Mouse (Mus musculus) ovary, adult 18-20 months (tissue): Measurements from ENCODE around the gene Riox1.
"Not testable (repeated sequence)": the region's sequence is repeated elsewhere in the genome, so short reads cannot be mapped to it uniquely, and the experiment has no call there.

Source experiments
- DNase-seq: peaks from one replicate; pipeline ENCODE4 v3.0.0; 2022; ENCODE audit warnings: low spot score, mixed read lengths

Gene Riox1

DNA sequence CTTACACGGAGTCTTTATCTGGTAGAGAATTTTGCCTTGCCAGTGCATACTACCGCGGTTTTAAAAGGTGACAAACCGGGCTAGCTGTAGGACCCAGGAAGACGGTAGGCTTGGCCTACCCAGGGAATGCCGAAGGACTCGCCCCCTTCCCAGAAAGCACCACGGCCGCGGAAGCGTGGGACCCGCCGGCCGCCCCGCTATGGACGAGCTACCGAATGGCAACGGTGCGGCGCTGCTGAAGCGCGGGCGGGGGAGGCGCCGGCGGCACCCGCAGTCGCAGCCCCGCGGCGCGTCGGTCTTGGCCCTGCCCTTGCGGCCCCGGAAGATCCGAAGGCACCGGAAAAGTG is at the start of gene Riox1:
Riox1 (plus strand) TSS at position 116 of the 347 bp plus-strand sequence.
- DNase-seq: peak; percentile 79

DNA sequence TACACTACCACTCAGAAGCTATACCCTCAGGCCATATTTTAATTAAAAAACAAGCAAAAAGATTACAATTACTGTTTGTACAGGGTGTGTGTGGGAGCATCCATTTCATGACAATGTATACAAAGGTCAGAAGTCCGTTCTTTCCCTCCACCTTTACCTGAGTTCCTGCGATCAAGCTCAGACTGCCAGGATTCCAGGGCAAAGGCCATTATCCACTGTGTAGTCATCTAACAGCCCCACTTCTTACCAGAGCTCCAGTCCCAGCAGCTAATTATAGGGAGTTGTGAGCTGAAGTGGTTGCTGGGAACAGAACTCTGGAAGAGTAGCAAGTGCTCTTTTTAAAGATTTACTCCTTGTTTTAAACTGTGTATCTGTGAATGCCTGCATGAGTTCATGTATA is 40.0 kb upstream of the Riox1 start:
- DNase-seq: no peak

DNA sequence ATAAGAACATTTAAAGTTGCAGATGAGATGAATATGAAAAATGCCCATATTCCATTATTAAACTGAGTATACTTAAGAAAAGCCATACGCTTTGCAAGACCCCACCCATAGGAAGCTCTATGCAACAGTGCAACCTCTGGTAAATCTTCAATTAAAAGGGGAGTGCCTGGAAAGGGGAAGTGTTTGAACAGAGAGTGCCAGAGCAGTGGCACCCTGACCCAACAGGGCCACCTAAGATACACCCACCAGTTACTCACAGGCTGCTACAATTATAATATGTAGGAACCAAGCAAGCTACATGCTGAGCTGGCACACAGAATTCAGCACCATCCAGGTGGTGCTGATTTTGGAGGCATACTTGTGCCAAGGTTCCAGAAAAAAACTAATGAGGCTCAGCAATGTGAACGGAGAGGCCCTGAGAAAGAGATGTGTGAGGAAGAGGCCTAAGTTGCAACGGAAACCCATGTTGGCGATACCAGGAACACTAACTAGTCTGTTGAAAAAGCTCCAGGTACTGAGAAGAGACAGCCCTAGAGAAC is 36.1 kb upstream of the Riox1 start:
- no peak for DNase-seq

DNA sequence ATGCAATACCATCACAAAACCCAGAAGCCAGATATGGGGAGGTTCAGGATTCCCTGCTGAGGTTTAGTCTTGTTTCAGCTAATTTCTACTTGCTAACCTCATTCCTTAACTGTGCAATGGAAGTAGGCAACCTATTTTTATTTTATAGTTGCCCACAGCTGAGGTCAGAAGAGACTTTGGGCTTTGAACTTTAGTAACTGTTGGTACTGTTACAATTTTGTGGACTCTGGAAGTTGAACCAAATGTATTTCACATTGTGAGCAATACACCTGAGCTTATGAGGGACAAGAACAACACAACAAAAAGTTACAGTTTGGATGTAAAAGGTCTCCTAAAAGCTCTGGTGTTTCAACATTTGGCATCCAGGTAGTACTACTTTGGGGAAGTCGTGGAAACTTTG is 35.6 kb upstream of the Riox1 start:
- DNase-seq: no peak

DNA sequence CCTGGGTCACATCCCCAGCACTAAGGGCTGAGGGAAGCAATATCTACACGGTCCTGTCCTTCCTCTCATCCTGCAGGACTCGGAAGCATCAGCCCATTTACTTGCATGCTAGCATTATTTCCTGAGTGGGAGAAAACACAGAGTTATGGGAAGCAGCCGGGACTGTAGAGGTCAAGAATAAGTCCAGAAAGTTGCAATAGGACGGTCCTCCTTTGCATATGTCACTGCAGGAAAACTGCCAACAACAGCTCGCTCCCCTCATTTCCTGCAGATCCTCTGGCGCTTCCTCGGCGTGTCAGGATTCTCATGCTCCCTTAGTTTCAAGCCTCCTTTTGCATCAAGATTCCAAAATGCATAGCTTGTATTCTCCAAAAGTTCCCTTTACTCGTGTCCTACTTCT is 33.5 kb upstream of the Riox1 start:
- DNase-seq: no peak

DNA sequence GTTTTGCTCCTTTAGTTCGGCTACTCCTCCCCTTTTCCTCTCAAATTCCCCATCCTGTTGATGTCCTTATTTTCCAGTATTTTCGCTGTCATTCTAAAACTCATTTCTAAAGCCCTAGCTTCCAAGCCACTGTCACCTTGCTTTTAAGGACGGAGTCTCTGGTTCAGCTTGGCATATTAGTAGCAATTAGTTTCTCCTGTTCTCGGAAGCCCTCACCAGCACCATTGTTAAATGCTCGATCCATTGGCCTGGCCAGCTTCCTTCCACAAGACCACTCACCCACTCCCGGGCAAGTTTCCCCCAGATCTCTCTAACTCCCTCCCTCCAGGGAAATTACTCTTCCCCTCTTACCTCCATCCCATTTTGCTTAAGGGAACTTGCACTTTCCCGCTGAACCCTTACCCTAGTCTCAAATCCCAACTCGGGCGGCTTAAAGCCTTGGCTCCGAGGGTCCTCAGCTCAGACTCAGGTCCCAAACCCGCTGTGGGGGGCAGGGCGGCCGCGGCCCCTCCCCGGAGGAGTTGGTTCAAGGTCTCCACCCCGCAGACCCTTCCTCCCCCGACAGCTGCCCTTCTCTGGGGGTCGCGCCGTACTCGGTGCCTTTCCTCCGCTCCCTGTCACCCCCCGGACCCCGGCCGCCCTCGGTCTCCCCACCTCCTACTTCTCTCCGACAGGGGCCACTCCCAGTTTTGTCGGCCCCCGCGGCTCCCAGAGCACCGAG is 29.5 kb upstream of the Riox1 start:
- no peak for DNase-seq

DNA sequence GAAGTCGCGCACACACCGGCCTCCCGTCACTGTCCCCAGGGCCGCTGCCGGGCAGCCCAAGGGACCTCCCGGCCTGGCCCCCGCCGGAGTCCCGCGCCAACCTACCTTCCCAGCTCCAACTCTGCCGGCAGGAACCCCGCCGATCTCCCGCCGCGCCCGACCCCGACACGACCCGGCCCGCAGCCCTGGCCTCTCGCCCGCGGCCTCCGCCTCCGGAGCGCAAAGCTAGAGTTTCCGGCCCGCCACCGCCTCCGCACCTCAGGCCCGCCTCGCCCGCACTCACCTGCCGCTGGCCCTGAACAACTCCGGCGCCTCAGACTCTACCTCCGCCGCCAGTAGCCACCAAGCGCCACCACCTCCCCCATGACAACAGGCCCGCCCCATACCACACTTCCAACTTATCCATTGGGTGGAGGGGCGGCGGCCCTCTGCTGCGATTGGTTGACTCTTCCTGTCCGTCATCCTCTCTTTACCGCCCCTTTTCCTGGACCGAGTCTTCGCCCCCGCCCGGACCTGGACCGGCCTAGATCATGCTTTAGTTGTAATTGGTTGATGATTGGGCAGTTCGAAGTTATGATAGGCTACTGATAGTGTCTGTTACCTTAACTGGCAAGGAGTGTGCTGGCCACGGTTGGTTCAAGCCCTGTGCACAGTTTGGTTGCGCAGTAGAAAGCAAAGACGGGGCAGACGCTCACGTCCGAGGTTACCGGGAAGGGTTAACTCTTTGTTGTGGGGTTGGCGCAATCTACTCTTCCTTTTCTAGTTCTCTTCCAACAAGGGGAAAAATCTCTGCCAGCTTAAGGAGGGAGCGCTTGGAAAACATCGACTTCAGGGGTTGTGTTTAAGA is 28.6 kb upstream of the Riox1 start, which contains the start of gene Numb:
Numb (minus strand) TSS at position 400 of the 847 bp plus-strand sequence.
- DNase-seq: peak; percentile 99

DNA sequence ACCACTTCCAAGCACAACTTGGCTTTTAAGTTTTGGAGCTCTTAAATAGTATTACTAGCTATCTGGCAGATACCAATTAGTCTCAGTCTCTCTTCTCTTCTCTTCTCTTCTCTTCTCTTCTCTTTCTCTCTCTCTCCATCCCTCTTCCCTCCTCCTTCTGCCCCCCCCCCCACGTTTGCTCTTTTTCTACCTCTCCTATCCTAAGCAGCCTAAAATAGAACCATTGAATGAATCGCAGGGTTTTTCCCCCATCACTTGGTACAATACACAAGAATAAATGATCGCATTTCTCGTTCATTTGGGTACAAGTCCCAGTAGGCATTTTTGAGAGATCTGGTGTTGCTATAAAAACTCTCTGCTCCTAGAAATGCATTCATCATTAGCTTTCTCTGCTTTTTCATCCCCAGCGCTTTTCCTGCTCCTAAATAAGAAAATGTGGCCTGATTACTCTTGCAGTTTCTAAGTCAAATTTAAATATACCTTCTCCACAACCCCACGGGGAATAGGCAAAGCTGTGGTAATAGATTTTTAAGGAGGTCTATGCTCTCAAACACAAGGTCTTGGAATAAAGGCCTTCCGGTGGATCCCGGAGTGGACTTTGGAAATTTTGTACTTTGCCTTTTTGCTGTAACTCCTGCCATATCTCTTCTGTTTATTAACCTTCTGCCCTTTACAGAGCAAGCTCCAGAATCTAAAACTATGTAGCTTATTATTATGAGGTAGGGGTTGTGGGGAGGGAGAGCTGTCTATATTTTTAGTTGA is 27.5 kb upstream of the Riox1 start:
- no peak for DNase-seq

DNA sequence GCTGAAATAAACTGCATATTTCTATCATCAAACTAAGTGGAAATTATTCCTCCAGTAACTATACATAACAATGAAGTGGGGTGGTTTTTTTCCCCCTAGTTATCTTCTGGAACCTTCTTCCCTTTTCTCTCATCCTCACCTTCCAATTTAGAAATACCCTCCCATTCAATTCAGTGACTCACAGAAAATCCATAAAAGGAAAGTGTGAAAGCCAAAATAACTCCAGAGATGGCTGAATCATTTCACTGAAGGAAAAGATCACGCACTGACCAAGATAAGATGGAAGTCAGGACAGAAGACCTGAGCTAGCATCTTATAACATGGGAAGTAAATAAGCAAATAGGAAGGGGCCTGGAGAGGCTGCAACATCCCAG is 26.9 kb upstream of the Riox1 start:
- no peak for DNase-seq

DNA sequence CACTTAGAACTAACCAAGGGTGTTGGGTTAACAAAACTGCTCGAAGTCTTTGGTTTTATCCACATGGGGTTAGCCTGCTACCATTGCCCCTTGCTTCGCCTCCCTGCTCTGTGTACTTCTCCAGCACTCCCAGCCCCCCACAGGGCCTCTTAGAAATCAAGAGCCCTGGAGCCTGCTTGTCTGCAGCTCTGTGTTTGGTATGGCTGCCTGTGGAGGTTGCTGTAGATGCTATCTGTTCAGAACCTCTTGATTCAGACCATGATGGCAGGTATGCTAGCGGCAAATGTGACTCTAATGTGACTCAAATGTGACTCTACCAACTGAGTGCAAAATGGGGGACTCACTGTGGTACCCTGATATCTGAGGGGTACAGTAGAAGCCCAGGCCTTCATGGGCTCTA is 26.1 kb upstream of the Riox1 start:
- no peak for DNase-seq

DNA sequence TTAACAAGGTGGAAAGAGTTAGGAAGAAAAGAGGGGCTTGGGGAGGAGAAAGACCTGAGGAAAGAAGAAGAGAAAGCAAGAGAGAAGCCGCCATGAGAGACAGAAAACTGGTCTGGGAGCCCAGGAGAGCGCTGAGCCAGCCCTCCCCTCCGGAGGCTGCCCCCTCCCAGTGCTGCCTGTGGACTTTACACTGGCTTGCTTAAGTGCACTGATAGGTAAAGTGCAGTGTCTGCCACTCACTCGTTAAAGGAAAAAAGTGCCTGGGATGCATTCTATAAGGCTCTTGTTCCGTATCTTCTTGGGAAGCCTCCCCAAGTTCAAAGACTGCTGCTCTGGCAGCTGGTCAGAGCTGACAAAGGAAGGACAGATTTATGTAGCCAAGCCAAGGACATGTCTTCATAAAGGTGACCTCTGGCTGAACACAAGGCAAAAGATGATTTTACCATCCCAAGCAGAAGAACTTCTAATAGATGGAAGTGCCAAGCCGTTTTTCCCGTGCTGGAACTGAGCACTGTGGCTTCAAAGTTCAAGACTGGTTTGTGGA is 25.2 kb upstream of the Riox1 start:
- DNase-seq: no peak

DNA sequence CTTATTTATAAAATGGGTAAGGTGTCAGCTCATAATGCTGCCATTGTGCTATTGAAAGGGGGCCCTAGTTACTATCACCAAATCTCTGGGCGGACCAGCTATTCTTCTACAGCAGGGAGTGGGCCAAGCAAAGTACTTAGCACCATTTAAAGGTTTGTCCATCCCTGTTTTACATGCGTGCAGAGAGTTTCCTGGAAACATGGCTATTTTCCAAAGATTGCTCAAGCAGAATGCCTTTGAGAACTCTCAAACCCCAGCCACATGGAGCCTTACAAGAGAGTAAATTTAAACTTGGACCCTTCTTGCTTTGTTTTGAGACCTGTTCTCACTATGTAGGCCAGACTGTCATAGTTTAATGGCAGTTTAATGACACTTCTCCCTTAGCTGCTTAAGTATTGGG is 24.3 kb upstream of the Riox1 start:
- no peak for DNase-seq

DNA sequence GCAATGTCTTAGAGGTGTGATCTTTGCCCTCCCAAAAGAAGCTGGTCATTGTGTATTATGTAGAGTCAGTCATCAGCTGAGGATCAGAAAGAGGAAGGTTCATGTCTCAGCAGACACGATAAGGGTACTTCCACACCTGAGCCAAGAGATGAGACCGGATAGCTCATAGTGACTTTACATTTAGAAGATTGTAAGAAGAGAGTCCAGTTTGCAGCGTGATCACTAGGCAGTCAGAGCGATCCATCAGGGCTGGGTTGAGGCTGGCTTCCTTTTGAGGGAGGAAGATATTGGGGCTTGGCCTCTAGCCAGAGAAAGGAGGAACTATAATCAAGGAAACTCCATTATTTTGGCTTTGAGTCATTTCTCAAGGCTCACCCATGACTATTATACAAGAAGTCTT is 22.7 kb upstream of the Riox1 start:
- no peak for DNase-seq

DNA sequence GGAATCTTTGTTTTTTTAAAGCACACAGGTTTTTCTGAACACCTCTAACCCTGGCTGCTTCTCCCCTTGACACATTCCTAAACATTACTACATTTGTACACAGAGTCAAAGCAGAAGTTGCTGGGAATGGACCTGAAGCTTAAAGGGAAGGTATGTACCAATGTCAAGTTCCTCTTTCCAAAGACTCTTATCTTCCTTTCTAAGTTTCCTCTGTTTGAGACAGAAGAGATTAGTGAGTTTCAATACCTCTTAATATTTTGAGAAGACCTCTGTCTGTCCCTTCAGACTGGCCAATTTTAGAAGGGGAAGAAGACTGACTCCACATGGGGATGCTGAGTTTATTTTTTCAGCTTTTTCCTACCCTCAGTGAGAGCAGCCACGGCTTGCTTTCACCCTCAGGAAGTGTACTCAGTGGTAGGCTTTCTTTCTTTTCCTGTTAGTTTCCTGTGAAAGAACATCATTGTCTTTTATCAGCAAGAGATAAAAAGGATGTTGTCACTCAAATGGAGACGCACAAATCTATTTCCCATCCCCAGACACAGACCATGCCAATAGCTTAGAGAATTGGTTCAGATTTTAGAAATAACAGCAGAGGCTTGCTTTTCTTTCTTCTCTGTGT is 21.1 kb upstream of the Riox1 start:
- DNase-seq: no peak

DNA sequence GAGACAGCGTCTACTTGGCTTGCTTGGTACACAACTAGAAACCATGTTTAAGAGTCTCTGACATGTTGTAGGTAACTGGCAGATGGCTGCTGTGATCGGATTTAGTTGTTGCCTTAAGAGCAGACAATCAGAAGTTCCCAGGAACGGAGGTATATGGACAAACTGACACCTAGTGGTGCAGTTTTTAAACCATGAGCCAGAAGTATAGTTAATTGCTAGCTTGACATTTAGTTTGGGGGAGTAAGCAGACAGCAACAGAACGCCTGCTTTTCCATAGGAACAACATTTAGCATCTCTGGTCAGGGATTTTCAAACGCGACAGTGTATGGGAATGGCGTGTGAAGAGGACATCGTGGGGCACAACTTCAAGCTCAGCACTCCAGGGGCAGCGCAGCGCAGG is 12.8 kb upstream of the Riox1 start:
- DNase-seq: no peak

DNA sequence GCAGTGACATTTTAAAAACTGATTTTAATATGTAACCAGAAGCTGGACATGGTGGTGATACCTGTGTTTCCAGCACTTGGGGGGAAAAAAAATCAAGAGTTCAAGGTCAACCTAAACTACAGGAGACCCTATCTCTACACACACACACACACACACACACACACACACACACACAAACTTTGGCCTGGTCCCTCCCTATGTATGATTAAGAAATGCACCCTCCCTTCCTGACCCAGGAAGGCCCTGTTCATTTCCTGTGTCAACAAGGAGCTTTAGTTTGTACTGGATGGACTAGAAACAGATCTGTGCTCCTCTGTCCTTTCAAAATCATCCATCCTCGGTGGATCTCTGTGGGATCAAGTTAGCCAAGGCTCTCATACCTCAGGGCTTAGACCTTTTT is 11.8 kb upstream of the Riox1 start:
- DNase-seq: not testable (repeated sequence)

DNA sequence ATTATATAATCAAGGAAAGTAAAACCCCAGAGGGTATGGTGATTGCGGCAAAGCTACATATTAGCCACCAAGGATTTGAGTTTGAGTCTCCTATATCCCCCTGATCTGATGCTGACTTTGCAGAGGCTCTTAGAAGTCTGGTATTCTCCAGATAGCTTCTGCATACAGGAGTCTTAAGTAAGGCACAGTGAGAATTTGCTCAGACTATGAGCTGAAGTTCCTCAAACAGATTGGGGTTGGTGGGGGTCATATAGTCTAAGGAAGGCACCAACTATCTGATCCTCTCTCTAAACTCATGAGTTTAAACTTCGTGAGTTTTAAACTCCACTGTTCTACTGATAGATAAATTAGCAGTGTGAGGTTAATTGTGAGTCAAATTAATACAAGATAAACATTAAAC is 11.1 kb upstream of the Riox1 start:
- no peak for DNase-seq

DNA sequence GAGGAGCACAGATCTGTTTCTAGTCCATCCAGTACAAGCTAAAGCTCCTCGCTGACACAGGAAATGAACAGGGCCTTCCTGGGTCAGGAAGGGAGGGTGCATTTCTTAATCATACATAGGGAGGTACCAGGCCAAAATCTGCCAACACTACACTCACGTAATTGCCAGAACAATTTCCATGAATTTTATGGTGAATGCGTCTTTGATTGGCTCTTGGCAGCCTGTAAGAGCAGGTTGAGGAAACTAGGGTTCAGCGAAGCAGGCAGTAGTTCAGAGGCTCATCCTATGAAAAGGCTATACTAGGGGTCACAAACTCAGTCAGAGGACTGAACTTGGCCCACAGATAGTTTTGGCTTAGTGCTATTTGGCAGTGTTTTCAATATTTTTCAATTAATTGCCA is 10.4 kb upstream of the Riox1 start:
- DNase-seq: no peak

DNA sequence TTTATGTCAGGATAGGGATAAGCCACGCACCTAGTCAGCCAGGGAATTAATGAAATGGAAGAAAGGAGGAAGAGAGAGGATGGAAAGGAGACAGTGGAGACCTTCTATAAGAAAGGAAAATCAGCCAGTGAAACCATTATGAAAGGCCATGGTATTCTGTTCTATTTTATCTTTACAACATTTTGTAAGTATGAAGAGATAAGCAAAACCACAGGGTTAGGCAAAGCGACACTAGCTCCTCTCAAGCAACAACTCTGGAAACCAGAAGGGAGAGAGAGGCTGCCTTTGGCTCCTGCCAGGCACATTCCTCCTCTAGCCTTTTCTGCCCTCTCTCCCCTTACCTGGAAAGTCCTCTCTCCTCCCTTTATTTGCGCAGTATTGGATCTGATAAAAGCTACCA is 8.5 kb upstream of the Riox1 start:
- DNase-seq: no peak

DNA sequence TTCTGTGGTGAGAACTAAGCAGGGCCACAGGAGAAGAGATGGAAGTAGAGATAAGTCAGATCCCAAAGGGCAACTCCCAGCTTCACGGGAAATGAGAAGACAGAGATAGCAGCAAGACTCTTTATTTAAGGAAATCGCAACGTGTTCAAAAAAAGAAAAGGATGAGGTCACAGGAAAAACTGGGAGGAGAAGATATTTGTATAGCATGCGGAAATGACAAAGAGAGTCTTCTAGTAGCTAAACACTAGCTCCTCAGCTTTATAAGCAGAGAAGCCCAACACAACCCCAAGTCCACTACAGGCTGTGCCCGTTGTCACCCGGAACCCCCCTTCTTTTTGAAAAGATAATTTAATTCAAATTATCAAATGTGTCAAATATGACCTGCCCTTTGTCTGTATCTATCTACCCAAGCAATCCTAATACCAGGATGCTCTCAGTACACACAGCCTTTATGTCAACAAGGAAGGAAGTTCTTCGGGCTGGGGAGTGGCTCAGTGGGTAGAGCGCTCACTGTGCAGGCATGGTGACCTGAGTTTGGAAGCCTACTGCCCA is 3.1 kb upstream of the Riox1 start:
- no peak for DNase-seq

DNA sequence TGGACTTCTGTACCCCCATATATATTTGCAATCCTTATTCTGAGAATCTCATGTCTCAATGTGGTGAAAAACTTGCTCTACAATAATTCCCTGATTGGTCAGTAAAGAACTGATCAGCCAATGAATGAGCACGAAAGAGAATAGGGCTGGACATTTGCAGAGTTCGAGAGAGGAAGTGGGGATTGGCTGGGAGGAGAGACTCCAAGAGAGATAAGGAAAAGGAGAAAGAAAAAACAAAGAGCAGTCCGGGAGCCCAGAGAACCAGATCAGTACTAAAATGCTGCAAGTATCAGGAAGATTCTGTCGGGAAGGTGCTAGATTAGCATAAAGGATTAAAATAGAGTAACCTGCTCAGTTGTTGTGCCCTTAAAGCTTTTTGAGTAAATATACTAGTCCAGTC is 1.4 kb upstream of the Riox1 start:
- DNase-seq: no peak
